Mouse (Mus musculus) olfactory bulb, adult 2 months (tissue): ENCODE data around the gene Mapk3. TPM values are rescaled to one million over a fixed set of nuclear protein-coding genes. Genes with fewer than 3 reads are reported as not detected.

ENCODE experiments used
- H3K27ac ChIP-seq: fragments of 200-500 bp; 2 replicates; pipeline ENCODE4 v1.5.1; 2012; ENCODE audit warnings: low read depth, low read length; ENCODE audit not compliant: insufficient read depth
- H3K4me1 ChIP-seq: fragments of 200-500 bp; 2 replicates; pipeline ENCODE4 v1.6.1; 2012; ENCODE audit warnings: low read length; ENCODE audit not compliant: control insufficient read depth, insufficient read depth
- H3K4me3 ChIP-seq: fragments of 200-500 bp; 2 replicates; pipeline ENCODE4 v1.5.1; 2012; ENCODE audit warnings: mild to moderate bottlenecking, low read depth, low read length, moderate library complexity; ENCODE audit not compliant: insufficient read depth
- CTCF ChIP-seq: fragments of 200-500 bp; IDR thresholded peaks from 2 replicates; pipeline ENCODE4 v1.5.1; 2012; ENCODE audit warnings: low read depth, mild to moderate bottlenecking, low read length, moderate library complexity; ENCODE audit not compliant: insufficient read depth
- POLR2A ChIP-seq: fragments of 200-500 bp; IDR thresholded peaks from 2 replicates; pipeline ENCODE4 v1.6.1; 2012; ENCODE audit warnings: mild to moderate bottlenecking, low read depth, low read length, moderate library complexity; ENCODE audit not compliant: insufficient read depth
- WGBS: fragments of 180-500 bp; shearing (Covaris S2); methylation state at CpG from one replicate; pipeline ENCODE4 v1.1.7; 2018; 5-methylcytosine and 5-hydroxymethylcytosine counted together
- polyA plus RNA-seq: library from polyadenylated mRNA; stranded (reverse); fragments of >200 nt; gene quantifications from 2 replicates; pipeline ENCODE4 v1.2.4, GENCODE M21; 2012; ENCODE audit warnings: low replicate concordance; ENCODE audit not compliant: missing spikeins, insufficient read depth, insufficient read length

The Mapk3 gene
- polyA plus RNA-seq, 1 experiment = 208 TPM

- Histone ChIP-seq H3K4me1 (peaks cover 27% of the 10 kb centered on the region), H3K4me3 (no peak overlapping the region), H3K27ac (no peak overlapping the region)
- TF ChIP-seq POLR2A (no peak), CTCF (no peak; the same call in 1 of the 2 replicates)
- 37% methylated on average over 8 of the region's 8 CpGs for WGBS
Measured at GRCm38 (mm10) chr7:126796350-126796932, 37.0 kb downstream of the Mapk3 start.

- TF ChIP-seq CTCF = no peak
- no peak for TF ChIP-seq POLR2A
- Histone ChIP-seq H3K4me1 (peaks cover 27% of the 10 kb centered on the region), H3K4me3 (peak within 1 kb of the TSS; percentile 95), H3K27ac (peak within 1 kb of the TSS; percentile 99)
- WGBS = 5% methylated on average over 21 of the region's 21 CpGs
Measured at GRCm38 (mm10) chr7:126797411-126798126, 38.2 kb downstream of the Mapk3 start, which contains the start of gene Fam57b. Gene Fam57b (plus strand): TSS chr7:126797668.

GRCm38 (mm10) chr7:126798127-126799049 lies 39.0 kb downstream of the Mapk3 start:
- H3K4me1 ChIP-seq = peaks cover 27% of the 10 kb centered on the region
- TF ChIP-seq CTCF (no peak), POLR2A (no peak)
- peak overlapping the region; percentile 99 for H3K27ac ChIP-seq
- H3K4me3 ChIP-seq = peak overlapping the region; percentile 95
- WGBS = under 1% methylated on average over 40 of the region's 40 CpGs

- peak; percentile 91 for TF ChIP-seq POLR2A
- TF ChIP-seq CTCF = peak; percentile 10; the same call in 1 of the 2 replicates
- Histone ChIP-seq H3K4me3 (peak overlapping the region; percentile 95), H3K4me1 (peaks cover 27% of the 10 kb centered on the region), H3K27ac (peak overlapping the region; percentile 99)
- under 1% methylated on average over 36 of the region's 36 CpGs for WGBS
Measured at GRCm38 (mm10) chr7:126799050-126799467, 39.7 kb downstream of the Mapk3 start.

GRCm38 (mm10) chr7:126799468-126800268 lies 40.3 kb downstream of the Mapk3 start:
- WGBS = 2% methylated on average over 38 of the region's 38 CpGs
- Histone ChIP-seq H3K4me1 (peaks cover 27% of the 10 kb centered on the region), H3K4me3 (peak overlapping the region; percentile 95), H3K27ac (peak overlapping the region; percentile 92)
- TF ChIP-seq CTCF (no peak), POLR2A (peak; percentile 50; the same call in 1 of the 2 replicates)

- TF ChIP-seq CTCF (no peak), POLR2A (no peak)
- Histone ChIP-seq H3K4me1 (peaks cover 26% of the 10 kb centered on the region), H3K4me3 (peak overlapping the region; percentile 95), H3K27ac (peak overlapping the region; percentile 92)
- WGBS = 49% methylated on average over 5 of the region's 5 CpGs
Measured at GRCm38 (mm10) chr7:126800269-126801056, 41.1 kb downstream of the Mapk3 start.

- no peak overlapping the region for H3K27ac ChIP-seq
- H3K4me3 ChIP-seq = no peak overlapping the region
- peaks cover 20% of the 10 kb centered on the region for H3K4me1 ChIP-seq
- TF ChIP-seq POLR2A = no peak
- no peak for TF ChIP-seq CTCF
- WGBS = 93% methylated on average over 16 of the region's 16 CpGs
Measured at GRCm38 (mm10) chr7:126801057-126801422, 41.6 kb downstream of the Mapk3 start.
